Mouse (Mus musculus): Measurements from ENCODE around the gene Tes3-ps.

The Tes3-ps gene

DNA sequence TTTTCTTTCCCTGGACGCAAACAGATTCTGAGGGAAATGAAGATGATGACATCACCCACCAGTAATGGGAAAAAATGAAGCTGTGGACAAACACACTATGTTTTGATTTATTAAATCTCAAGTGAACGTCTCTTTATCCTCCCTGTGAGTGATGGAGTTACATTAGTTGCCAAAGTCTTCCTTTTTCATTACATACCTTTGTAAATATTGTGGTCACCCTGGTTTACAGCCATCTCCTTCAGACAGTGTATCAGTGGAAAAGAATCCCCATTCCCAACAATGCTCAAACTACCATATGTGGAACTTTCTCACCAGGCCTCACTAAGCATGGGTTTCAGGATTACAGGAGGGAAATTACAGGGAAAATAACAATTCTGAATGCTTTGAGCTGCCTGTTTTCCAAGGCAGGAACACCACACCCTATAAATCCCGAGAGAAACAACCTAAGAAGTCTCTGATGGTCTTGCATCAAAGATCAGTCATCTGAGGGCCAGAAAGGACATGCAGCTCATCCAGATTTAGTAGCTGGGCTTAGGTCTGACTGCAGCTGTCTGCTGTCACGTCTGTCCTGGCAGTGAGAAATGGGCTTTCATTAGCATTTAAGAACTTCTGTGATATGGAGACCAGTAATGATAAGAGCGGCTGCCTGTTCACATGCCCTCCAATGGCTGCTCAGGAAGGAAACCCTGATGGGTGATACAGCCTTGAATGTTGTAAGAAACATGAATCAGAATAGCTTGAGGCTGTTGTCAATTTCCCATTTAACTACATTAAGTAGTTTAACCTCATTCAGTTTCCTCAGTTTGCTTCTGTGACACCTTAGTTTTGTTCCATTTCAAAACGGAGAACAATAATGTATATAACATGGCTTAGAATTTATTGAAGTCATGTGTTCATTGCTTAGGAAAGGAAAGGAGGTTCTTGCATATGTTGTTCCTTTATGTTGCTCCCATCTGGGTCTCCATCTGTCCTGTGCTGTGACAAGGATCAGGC lies at the start of gene Tes3-ps:
Gene Tes3-ps (plus strand): TSS at position 943 of the 993 bp plus-strand sequence.
- no peak for DNase-seq

GRCm38 (mm10) chr13:49444451-49444850 lies 48.7 kb upstream of the Tes3-ps start:
- DNase-seq: no peak

- peak; percentile 92 to 93 for DNase-seq
Measured at GRCm38 (mm10) chr13:49449318-49449749, 43.8 kb upstream of the Tes3-ps start.

DNA sequence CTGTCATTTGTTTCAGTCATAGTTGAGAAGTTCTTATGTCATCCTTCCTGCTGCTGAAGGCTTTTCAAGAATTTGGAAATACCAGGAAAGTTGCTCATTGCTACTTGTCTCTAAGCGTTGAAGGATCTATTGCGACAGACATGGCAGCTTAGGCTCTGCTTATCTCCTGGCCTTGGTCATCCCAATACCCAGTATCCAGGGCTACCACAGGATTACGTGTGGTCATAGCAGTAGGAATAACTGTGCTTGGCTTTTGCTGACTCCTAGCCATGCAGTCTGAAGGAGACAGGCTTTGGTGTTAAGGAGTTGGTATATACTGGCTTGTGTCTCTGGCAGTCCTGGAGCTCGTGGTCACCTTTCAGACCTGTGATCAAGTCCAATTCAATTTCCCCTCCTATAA lies 32.8 kb upstream of the Tes3-ps start:
- DNase-seq: no peak

GRCm38 (mm10) chr13:49460692-49461414 lies 32.3 kb upstream of the Tes3-ps start:
- no peak for DNase-seq

DNA sequence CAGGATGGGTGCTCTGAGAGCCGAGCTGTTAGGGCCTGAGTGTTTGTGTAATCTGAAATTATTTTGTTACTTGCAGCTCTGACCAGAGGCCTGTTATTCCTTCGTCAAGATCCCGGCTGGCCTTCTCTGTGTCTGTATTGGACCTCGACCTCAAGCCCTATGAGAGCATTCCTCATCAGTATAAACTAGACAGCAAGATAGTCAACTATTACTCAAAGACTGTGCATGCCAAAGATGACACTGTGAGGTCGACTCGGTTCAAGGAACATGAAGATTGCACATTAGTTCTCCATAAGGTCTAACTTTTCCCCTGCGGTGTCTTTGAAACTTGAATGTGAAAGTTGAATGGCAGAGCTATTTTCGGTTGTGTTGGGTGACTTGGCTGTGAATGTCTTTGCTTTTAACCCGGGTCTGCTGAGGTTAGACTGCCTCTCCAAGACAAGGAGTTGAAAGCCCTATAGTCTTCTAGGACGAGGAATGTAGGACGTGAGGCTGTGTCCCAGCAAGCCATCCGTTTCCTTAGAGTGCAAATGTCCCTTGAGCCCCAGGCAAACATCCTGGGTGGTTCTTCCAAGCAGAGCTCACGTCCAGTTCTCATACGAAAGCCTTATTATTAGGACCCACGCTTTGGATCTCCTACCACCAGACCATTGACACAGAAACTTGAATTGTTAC lies 31.5 kb upstream of the Tes3-ps start:
- no peak for DNase-seq

GRCm38 (mm10) chr13:49462921-49463320 lies 30.2 kb upstream of the Tes3-ps start:
- no peak for DNase-seq

DNA sequence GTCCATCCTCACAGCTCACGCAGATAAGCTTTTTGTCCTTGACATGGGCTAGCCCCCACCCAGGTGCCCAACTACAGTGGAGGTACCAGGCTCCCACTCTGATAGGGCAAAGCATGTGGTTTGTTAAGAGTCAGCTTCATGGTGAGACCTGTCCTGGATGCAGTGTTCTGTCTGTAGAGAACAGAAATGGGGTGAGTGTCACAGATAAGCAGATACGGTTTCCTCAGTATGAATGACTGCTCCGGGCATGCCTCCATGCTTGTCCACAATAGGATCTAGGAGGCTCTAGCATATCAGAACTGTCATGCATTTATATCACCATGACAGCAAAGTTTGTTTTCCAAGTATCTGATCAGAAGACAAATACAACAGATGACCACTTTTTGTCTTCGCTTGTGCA lies 27.2 kb upstream of the Tes3-ps start:
- DNase-seq: no peak

- DNase-seq: peak; percentile 65 to 75
Measured at GRCm38 (mm10) chr13:49466393-49467075, 26.6 kb upstream of the Tes3-ps start.

DNA sequence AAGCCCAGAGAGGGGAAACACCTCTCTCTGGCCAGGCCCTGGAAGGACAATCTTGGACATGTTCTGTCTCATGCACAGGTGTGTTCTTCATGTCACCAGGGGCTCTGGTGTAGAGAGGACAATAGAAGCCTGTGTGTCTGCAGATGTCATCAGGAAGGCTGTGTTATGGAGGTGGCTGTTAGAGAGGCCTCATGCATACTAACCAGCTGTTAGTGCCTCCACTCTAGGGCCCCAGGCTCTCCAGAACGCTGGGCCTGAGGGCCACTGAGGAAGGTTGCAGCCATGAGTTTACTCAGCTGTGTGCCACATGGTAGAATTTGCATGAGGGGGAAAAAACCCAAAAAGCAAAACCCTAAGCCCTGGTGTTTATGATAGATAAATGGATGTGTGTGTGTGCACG lies 25.5 kb upstream of the Tes3-ps start:
- no peak for DNase-seq

GRCm38 (mm10) chr13:49469002-49469401 lies 24.1 kb upstream of the Tes3-ps start:
- DNase-seq: peak; percentile 63 to 74

DNA sequence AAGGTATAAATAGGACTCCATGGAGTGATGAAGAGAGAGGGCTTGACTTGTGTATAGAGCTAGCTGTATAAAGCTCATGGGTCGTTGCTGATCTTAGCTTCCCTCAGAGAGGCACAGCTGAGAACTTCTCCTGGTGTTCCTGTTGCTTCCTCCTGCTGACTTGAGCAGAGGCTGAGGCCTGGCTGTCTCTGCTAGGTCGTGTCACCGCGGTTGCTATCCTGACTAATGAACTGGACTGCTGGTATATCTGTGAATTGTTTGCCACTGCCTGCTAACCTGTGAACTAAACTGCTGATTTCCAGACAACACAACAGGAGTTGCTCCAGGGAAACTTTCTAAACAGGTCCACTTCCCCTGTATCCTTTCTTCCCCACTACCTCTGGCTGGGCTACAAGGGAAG lies 22.8 kb upstream of the Tes3-ps start:
- no peak for DNase-seq

DNA sequence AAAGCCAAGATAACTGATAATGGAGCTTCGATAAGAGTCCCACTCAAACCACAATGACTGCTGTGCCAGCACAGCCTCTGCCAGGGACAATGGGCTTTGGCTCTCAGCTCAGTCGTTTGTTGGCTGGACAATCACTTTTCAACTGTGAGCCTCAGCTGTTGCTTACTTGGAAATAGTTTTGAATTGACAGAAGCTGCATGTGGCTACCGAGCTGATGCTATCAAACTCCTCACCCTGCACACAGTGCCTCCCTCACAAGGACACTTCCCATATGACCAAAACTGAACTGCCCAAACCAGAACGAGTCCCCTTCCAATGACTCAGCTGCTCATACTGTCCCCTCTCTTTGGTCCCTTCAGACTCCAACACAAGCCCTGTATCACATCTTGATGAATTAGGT lies 22.3 kb upstream of the Tes3-ps start:
- peak; percentile 40 to 60 for DNase-seq

- no peak for DNase-seq
Measured at GRCm38 (mm10) chr13:49471981-49472675, 21.0 kb upstream of the Tes3-ps start.

DNA sequence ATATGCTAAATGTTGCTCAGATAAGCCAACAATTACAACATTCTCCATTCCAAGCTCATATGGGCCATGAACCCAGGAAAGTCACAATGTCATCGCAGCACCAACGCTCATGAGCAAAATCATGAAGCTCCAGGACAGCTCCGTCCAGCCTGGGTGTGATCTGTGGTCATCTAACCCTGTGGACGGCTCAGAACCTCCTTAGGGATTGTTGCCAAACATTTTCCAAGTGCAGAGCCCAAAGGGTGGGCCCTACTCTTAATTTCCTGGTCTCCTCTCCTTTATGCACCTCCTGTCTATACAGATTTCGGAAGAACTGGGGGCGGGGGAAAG lies 20.5 kb upstream of the Tes3-ps start:
- no peak for DNase-seq

- no peak for DNase-seq
Measured at GRCm38 (mm10) chr13:49477887-49478286, 15.2 kb upstream of the Tes3-ps start.

GRCm38 (mm10) chr13:49478851-49479374 lies 14.2 kb upstream of the Tes3-ps start:
- DNase-seq: no peak

DNA sequence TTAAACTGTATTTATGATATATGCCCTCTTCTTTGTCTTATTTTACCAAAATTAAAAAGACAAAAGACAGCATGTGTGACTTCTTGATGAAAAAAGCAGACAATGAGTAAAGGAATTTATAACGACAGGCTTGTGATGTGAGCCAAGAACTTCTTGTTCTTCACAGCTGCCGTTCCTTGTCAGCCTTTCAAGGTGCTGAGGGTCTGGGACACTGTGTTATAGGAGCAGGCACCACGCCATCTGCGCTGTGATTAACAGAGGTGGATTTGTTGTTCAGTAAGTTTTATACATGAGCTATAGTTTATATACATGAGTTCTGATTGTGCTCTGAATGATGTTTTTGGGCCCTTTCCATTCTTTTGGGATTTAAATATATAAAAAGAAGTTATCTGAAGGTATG lies 13.7 kb upstream of the Tes3-ps start:
- peak in 1 of 2 experiments; percentile 28 for DNase-seq

- DNase-seq: peak; percentile 65 to 75
Measured at GRCm38 (mm10) chr13:49480057-49480456, 13.1 kb upstream of the Tes3-ps start.

GRCm38 (mm10) chr13:49480551-49480950 lies 12.6 kb upstream of the Tes3-ps start:
- peak; percentile 56 to 61 for DNase-seq

GRCm38 (mm10) chr13:49485388-49485787 lies 7.7 kb upstream of the Tes3-ps start:
- no peak for DNase-seq

GRCm38 (mm10) chr13:49504510-49504909 lies 11.4 kb downstream of the Tes3-ps start, which contains the start of gene Ecm2:
Gene Ecm2, plus strand, starts transcription at chr13:49504810.
- no peak for DNase-seq
